Mouse (Mus musculus) T-helper 1 cell (primary cell): Measurements from ENCODE around the gene Ccdc8.

ENCODE experiments used
- in situ Hi-C: fragments of 300-600 bp; cut with MboI, MseI; formaldehyde crosslinking; loops from one replicate; pipeline ENCODE4 v1.15.1; 2025; ENCODE audit warnings: high pct_unique_total_duplicates

The Ccdc8 gene

GRCm38 (mm10) chr7:17045743-17046142, 53.2 kb downstream of the Ccdc8 start:
- in situ Hi-C loops = no loop called here
